Mouse (Mus musculus) liver (tissue): ENCODE measurements around the gene Utf1.

Experiments
- DNase-seq: peaks from one replicate; pipeline ENCODE4 v3.0.0-alpha.2; 2020; ENCODE audit warnings: mixed read lengths

The Utf1 gene

GRCm38 (mm10) chr7:139975471-139975870 lies 31.9 kb downstream of the Utf1 start:
- DNase-seq = no peak

DNA sequence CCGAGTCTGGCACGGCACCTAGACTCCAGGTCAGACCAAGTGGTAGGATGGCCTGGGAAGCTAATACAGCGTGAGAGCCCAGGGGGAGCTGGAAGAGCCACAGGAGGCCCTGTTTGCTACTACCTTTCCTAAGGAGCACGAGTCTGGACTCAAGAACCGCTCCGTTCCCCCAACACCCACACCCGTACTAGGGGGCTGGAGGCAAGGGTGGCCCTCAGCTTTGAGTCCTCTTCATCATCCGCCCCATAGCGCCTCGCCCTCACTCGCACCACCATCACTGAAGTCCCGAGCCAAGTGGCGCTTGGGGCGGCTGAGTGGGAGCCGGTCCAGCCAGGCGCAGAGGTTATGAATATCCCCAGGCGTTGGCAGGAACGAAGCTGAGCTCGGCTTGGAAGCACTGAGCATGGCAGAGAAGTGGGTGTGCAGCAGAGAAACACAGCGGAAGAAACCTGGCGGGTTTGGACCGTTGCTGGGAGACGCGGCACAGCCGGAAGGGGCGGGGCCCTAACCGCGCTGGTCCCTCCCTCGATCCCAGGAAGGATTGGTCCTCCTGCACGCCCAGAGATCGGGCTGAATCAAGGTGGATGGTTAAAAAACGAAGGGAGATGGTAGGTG lies 34.8 kb downstream of the Utf1 start, which contains the start of gene 6430531B16Rik:
6430531B16Rik (minus strand) TSS at position 478 of the 615 bp plus-strand sequence.
- DNase-seq = peak; percentile 70

- no peak for DNase-seq
Measured at GRCm38 (mm10) chr7:139979011-139979719, 35.6 kb downstream of the Utf1 start.

DNA sequence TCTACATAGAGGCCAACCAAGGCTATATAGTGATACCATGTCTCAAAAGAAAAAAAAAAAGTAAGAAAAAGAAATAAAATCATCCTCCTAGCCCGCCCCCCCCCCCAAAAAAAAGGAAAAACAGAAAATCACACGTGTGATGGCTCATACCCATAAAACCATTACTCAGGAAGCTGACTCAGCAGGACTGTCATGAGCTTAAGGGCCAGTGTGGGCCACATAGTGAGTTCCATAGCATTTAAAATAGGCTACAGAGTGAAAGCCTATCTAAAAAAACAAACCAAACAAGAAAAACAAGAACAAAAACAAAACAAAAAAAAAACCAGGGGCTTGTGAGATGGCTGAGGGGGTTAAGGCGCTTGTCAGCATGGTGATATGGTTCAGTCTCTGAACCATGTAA lies 37.2 kb downstream of the Utf1 start:
- DNase-seq = no peak

- no peak for DNase-seq
Measured at GRCm38 (mm10) chr7:139982058-139982457, 38.5 kb downstream of the Utf1 start.

GRCm38 (mm10) chr7:139984505-139984904 lies 40.9 kb downstream of the Utf1 start:
- no peak for DNase-seq

GRCm38 (mm10) chr7:139988272-139988671 lies 44.7 kb downstream of the Utf1 start:
- DNase-seq = no peak

DNA sequence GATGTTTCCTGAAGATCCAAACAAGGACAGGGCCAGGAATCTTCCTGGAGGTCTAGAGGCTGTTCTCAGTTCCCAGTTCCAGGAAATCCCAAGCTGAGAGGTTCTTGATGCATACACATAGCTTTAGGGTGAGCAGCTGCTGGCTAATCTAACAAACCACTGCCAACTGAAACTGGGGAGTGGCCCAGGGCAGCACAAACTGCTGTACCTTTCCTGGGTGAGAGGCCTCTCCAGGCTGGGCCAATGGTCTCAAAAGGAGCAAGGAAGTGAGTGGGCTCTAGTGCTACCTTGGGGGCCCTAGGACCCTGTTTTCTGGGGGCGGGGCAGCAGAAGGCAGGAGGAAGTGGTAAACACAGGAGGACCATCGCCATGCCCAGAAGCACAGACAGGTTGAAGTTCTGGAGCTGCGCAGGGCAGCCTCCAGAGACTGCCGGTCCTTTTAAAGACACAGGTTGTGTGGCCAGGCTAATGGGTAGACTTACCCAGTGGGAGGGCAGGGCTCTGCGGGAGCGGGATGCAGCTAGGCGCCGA lies 47.3 kb downstream of the Utf1 start:
- no peak for DNase-seq

- DNase-seq = peak; percentile 60
Measured at GRCm38 (mm10) chr7:139992406-139992805, 48.8 kb downstream of the Utf1 start, which contains the start of gene Adam8. Gene Adam8, minus strand, starts transcription at chr7:139992562.

- DNase-seq = no peak
Measured at GRCm38 (mm10) chr7:139993532-139993931, 49.9 kb downstream of the Utf1 start.

DNA sequence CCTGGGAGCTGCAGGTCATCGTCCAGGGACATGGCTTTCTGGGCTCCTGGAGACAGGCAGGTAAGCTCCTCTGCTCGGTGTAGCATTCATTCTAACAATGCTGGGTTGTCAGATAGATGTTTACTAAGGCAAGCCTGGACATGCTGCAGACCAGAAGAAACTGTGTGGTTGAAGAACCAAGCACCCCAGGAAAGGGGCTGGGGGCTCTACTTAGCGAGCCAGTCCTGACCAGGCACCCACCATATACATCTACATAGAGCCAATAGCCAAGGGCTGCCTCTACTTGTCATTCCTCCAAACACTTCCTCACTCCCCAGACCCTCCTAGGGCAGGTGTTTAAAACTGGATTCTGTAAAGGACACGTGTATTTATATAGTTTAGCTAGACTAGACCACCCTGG lies 50.6 kb downstream of the Utf1 start:
- no peak for DNase-seq

GRCm38 (mm10) chr7:139994676-139995075 lies 51.1 kb downstream of the Utf1 start:
- DNase-seq = peak; percentile 60
